Mouse (Mus musculus) G1E (cell line): ENCODE data around the gene Pth1r.

Source experiments
- CTCF ChIP-seq: IDR thresholded peaks from 2 replicates; pipeline ENCODE4 v1.5.1; 2012; ENCODE audit warnings: low read depth, low read length, inconsistent platforms, mixed read lengths
- GATA1 ChIP-seq: IDR thresholded peaks from 2 replicates; pipeline ENCODE4 v1.6.1; 2012; ENCODE audit warnings: borderline replicate concordance, low read length, inconsistent platforms, mixed read lengths
- GATA2 ChIP-seq: IDR thresholded peaks from 2 replicates; pipeline ENCODE4 v1.6.1; 2012; ENCODE audit warnings: low read depth, low read length, inconsistent platforms, borderline replicate concordance
- TAL1 ChIP-seq: conservative IDR thresholded peaks from 2 replicates; pipeline ENCODE4 v1.6.1; 2012; ENCODE audit warnings: low read depth, low read length, inconsistent platforms, mixed read lengths

DNA sequence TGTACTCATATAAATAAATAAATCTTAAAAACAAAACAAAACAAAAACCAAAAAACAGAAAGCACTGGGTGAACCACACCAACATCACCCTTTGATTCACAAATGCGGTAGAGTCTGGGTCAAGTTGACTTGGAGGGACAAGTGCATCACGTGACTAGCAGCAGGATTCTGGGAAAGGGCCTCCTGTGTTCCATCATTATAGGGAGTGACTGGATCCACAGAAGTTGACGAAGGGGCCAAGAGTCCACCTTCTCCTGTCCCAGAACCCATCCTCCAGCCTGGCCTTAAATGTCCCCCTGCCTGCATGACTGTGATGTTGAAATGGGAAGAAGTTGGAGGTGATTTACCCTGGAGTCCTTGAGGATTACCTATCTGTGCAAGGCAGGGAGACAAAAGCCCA lies 28.1 kb downstream of the Pth1r start:
- TF ChIP-seq CTCF (no peak), GATA1 (no peak), TAL1 (no peak), GATA2 (no peak)
